Mouse (Mus musculus): ENCODE data around the gene Slc12a6.

Slc12a6 gene

DNA sequence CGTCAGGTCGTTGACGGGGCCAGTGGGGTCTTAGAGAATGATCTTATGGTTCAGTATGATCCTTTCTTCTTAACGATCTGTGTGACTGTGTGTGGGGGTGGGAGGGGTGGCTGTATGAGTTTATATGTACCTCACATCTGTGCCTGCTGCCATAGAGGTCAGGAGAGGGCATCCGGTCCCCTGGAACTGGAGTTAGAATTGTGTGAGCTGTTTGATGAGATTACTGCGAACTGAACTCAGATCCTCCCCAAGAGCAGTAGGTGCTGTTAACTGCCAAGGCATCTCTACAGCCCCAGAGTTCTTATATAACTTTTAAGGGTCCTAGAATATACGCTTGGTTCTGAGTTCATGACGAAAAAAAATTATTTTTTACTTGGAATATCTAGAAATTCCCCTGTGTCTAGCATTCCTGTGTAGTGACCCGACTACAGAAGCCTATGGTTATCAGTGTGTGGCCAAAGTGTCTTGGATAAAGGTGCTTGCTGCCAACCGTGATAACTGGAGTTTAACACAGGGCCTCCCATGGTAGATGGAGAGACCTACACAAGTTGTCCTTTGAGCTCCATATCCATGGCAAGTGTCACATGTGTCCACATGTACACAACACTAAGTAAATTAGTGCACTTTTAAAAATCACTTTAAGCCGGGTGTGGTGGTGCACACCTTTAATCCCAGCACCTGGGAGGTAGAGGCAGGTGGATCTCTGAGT lies 62.6 kb downstream of the Slc12a6 start:
- DNase-seq (ENCODE audit: low read depth), result no peak

DNA sequence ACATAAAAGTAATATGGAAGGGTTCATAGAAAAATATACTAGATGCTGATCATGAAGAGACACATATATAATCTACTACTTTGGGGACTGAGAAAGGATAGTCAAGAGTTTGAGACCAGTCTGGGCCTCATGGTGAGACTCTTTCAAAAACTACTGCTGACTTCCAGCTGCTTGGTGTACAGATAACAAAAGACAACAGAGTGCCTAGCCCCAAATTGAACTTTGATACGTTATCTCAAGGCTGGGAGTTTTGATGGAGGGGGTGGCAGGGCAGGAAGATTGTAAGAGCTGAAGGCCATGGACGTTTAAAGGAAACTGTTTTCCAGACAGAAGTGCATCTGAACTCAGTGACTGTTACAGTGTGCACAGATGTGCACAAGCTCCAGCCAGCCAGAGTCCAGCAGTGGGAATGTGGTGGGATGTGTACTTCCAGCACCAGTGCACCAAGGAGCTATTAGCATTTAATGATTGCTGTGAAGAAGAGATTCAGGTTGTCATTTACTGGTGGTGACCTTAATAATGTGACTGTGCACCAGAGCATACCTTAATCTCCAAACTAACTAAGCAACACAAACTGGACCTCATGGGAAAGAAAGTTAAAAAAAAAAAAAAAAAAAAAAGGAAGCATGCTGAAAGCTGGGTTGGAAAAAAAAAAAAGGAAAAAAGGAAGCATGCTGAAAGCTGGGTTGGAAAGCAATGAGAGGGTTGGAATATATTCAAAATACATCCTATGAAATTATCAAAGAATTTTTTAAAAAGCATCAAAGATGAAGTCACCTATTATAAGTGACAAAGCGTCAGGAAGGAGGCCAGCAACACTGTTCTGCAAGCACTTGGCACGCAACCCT lies 66.7 kb downstream of the Slc12a6 start:
- DNase-seq (ENCODE audit: low read depth), result no peak

DNA sequence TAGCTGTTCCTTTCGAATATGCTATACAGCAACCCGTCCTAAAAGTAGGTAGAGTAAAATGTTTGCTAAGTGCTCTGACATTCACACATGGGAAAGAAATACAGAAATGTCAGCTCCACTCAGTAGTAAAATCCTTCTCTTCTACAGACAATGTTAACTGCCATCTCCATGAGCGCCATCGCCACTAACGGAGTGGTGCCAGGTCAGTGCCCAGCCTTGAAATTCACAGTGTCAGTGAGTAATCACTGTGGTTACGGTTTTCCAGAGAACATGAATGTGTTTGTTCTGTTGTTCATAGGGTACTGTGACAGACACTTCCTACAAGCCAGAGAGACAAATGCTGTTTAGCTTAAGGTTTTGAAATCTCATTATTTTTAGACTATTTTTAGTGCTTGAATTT lies 71.6 kb downstream of the Slc12a6 start:
- DNase-seq (ENCODE audit: low read depth), result no peak

DNA sequence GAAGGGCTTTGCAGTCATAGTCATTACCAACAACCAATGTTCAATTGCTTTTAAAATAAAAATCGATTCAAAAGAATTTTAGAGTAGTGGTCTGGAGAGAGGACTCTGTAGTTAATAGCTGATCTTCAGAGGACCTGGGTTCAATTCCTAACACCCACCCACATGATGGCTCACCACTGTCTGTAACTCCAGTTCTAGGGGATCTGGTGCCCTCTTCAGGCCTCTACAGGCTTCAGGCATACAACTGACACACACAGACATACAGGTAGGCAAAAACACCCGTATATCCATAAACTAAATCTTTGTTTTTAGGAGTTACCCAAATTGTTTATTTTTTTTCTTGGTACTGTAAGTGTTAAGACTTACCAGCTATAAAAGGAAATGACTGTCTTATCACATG lies 74.1 kb downstream of the Slc12a6 start:
- peak; percentile 18 for DNase-seq (ENCODE audit: low read depth)

DNA sequence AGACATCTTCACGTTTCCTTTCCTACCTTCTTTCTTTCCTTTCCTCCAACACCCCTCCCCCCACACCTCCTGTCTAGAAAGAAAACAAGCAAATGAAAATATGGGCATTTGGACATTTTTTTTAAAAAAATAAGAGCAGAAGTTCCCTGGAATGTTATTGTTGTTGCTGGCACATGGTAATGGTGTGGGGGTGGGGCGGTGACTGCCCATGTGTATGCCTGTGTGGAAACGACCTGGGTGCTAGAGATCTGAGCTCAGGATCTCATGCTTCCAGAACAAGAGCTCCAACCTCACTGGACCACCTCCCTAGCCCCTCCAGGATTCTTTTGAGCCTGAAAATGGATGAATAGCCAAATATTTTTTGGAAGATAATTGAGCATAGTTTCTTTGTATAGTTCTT lies 75.5 kb downstream of the Slc12a6 start:
- DNase-seq (ENCODE audit: low read depth), result no peak

DNA sequence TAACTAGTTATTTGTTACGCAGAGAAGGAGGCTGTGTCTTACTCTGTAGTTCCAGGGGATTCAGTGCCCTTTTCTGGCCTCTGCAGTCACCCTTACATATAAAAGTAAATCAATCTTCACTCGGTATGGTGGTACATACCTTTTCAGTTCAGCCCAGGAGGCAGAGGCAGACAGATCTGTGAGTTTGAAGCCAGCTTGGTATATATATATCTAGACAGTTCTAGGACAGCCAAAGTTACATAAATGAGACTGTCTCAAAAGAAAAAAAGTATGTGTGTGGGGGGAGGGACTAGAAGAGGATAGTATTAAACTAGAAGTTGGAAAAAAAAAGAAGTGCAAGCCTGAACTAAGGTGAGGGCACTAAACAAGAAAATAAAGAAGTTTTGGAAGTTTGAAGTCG lies 82.6 kb downstream of the Slc12a6 start:
- DNase-seq (ENCODE audit: low read depth), result no peak

DNA sequence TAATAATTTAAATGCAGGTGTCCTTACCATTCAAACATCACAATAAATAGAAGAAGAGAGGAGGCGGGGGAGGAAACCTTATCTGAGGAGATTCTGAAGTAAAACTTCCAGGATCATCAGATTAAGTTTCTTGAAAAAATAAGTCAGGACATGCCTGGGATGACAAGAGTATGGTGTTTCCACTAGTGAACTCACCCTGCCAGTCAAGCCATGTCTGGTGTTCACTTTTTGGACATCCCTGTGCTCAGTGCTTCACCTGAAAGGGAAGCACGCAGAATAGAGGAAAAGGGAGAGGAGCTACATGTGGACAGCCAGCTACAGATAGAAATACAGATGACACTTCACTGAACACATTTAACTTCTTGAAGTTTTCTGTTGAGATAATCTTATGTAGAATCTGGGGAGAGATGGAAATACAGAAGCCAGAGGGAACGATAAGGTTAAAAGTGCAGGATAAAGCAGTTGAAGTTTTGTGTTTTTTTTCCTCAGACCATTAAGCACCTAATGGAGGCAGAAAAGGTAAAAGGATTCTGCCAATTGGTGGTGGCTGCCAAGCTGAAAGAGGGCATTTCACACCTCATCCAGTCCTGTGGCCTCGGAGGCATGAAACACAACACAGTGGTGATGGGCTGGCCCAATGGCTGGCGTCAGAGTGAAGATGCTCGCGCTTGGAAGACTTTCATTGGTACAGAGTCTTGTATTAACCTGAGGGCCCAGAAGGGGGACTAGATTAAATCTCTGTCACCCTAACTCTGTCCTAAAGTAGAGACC lies 88.2 kb downstream of the Slc12a6 start:
- no peak for DNase-seq (ENCODE audit: low read depth)

DNA sequence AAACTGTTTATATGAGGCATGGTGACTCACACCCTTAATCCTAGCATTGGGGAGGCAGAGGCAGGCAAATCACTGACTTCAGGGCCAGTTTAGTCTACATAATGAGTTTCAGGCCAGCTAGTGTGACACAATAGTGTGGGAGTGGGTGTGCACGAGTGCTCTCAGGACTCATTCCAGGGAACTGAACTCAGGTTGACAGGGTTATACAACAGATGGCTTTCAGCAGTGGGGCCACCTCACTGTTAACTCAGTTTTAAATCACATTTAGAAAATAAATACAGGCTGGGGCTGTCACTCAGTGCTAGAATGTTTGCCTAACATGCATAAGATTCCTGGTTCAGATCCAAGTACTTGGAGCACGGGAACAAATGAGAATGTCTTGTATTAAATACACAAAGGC lies 94.0 kb downstream of the Slc12a6 start:
- DNase-seq (ENCODE audit: low read depth), result no peak

DNA sequence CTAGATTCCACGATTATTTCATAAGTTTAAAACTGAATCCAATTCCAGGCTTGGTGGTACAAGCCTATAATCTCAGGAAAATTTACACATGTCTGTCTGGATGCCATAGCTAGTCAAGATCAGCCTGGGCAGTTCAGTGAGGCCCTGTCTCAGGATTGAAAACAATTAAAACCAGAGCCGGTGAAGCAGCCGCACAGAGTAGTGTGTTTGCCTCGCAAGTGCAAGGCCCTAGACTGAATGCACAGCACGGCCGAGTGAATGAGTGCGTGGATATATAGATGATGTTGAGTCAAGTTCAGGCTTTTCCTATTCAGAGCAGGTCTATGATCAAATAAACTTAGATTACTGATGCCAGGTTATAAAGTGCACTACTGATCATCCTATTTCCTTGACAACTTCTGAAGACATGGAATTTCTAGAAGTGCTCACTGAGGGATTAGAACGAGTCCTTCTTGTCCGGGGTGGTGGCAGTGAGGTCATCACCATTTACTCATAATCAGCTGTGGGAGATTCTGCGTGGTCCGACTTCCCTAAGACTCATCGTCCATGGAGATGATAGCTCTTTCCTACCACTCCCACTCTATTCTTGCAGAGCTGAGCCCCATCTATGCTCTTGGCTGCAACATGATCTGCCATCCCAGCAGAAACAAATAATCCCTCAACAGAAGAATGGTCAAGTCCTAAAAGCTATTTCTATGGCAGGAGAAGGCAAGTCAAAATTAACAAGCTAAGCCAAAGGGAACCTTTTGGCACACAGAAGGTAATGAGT lies 94.6 kb downstream of the Slc12a6 start:
- no peak for DNase-seq (ENCODE audit: low read depth)

DNA sequence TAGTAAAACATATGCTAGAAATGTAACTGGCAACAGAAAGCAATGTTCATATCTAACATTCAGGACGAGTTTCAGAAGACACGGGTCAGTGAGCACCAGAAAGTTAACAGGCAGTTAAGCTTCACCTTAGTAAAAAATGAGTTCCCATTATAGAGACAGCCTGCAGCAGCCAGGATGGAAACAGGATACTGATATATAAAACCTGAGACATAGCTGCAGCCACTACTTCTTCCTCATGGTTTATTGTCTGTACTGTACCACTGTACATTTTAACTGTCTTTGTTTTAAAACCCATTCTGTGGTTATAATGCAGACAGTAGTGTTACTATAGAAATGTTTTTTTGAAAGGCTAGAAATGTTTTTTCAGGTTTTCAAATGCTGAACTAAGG lies 95.2 kb downstream of the Slc12a6 start:
- DNase-seq (ENCODE audit: low read depth), result no peak

DNA sequence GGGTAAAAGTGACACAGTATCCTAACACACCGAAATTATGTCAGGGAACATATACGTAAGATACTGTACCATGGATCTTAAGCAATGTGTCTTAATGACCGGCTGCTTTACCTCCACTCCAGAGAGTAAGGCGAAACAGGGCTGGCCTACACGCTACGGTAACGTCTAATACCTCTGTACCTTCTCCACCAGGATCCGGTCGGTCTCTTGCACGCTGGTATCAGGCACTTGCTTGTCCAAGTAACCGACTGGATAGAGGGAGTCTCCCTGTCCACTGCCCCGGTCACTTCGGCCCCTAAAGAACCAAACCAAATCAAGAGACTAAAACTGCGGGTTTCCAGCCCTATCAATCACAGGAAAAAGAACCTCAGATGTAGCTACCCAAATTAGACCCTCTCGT lies 101.6 kb downstream of the Slc12a6 start:
- DNase-seq (ENCODE audit: low read depth), result no peak

DNA sequence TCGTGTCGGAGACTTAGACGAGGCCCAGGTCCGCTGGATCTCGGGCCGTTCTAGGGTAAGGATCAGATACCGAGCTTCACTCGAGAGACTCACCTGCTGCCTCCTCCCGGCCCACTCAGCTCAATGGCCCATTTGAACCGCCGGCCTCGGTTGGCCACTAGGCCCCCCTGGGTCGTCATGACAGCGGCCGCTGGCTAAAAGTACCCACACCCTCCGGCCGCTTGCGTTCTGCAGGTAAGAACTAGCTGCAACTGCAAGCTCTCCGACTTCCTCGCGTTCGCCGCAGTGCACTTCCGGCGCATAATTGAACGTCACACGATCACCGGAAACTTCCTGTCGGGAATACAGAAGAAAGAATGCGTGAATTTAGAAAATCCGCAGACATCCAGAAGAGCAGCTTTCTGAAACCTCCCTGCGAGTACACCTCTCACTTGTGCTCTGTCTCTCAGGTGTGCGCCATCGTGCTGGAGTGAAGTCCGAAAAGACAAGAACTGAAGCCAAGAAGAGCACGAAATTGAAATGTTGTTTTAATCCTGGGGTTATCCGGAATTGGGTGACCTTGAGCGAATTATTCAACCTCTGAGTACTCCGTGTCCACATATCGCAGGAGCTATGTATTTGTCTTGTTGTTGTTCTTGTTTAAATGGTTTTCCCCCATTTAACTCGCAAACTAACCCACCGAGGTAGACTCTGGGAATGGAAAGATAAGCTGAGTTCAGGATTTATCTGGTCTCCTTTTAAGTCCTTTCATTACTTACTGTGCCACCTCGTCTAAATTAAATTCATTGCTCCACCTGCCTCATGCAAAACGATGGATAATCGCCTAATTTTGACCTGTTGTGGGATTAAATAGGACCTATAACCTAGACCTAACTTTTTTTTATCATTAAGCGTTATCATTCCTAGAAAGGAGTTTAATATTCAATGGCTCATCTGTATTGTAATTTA lies 102.4 kb downstream of the Slc12a6 start, which contains the start of gene Emc4:
Gene Emc4 (minus strand): TSS at position 302 of the 948 bp plus-strand sequence.
- peak; percentile 87 for DNase-seq (ENCODE audit: low read depth)

DNA sequence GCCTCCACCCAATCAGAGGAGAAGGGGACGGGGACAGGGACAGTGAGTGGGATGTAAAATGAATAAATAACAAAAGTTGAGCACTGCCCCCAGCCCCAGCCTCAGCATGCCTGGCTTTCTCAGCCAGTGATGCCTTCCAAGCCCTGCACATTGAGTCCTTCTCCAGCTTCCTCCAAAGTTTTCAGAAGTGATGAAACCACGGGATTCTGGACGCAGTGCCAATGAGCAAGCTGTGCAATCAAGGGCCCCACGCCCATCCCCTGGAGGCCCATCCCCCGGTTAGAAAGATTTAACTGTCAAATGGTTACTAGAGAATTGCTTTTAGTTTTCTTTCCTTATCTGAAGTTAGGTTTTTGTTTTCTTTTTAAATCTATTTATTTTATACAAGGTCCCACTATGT lies 104.3 kb downstream of the Slc12a6 start:
- DNase-seq (ENCODE audit: low read depth), result no peak

DNA sequence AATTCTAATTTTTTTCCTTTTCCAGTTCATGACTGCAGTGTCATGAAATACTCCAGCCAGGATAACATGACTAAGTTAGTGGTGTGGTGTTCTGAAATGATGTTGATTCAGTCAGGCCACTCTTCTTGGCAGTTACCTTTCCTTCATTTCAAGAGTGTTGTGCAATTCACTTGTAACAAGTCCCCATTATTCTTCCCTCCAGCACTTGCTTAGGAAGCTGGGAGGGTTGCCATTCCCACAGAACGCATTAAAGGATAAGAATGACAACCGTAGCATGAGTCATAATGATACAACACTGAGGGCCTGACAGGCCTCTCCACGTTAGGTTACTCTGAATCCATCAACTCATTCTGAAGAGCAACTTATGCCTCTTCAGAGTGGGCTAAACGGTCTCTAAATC lies 107.5 kb downstream of the Slc12a6 start:
- no peak for DNase-seq (ENCODE audit: low read depth)

DNA sequence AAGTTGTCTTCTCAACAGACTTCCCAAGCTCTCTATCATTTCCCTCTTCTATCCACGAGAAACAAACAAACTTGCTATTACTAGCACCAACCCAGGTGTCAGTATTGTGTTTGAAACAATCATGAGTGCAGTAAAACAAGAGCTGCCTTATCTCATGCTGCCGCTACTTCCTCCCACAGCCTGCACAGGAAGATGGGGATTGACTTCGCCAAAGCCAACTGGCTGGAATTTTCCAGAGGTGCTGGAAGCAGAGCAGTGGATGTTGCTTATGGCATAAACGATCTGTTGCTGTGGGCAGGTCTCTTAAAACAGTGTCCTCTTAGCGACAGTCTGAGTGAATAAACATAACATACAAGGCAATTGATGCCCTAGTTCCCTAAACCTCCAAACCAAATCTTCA lies 109.0 kb downstream of the Slc12a6 start:
- DNase-seq (ENCODE audit: low read depth), result no peak

DNA sequence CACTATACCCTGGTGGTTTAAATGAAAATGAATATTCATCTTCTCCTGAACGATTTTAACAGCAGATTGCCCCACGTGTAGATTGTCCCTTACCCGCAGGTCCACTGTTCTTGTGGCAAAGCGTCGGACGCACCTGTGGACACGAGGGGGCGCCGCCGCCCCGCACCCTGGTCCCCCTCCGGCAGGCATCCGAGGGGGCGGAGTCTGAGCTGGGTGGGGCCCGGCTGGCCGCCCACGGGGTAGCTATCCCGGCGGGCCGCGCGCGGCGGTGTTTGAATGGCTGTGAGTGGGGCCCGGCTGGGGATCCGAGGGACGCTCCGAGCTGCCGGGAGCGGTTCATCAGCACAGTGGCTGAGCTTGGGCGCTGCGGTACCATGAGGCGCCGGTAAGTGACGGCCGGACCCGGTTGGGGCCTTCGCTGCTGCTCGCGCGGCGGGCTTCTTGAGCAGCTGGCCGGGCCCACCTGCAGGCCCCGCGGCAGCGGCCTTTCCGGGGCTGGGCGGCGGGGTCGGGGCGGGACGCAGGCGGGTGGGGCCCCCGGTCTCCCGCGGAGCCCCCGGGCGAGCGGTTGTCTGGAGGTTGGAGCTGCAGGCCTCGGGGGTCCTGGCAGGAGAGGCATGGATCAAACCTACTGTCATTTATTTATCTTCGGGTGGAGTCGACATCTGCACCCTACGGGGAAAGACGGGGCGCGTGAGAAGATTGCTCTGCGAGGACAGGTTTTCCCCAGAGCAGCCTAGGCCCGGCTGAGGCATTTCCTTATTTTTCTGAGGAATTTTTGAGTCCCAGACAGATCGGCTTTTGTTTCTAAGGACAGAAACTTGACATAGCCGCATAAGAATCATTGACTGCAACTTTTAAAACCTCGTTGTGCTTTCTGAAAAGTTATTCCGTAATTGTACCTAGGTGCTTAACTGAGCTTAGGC lies 113.6 kb downstream of the Slc12a6 start, which contains the start of gene Katnbl1:
Gene Katnbl1 (plus strand): TSS at position 239 of the 926 bp plus-strand sequence.
- DNase-seq (ENCODE audit: low read depth), result peak; percentile 95

DNA sequence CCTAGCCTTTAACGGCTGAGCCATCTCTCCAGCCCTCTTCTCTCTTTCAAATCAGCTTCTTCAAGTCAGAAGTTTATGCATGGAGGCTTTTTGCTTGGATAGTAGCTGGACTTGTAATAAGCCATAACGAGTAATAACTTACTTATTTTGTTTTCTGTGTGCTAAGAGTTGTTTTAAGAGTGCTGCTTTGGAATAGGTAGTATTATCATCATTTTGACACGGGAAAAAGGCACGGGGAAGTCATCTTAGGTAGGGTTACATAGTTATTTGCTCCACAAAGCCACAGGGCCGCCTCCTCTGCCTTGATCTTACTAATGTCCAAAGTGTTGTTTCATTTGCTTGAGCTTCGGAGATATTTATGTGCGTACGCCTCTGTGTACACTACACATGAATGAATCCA lies 114.5 kb downstream of the Slc12a6 start:
- no peak for DNase-seq (ENCODE audit: low read depth)

DNA sequence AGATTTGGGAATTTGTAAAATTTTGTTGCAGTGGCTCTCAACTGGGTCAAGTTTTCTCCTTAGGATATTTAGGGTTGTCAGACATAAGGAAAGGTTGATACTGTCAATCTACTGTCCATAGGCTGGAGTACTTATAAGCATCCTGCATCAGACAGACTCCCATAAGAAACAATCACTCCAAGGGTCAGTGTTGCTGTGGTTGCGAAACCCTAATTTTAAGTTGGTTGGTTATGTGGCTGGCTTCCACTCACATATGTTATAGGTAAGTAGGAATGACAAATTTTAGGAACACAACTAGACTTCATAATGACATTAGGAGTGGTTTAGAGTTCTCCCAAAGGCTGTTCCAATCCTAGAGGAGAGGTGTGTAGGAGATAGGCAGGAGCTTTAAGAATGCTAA lies 115.6 kb downstream of the Slc12a6 start:
- no peak for DNase-seq (ENCODE audit: low read depth)

DNA sequence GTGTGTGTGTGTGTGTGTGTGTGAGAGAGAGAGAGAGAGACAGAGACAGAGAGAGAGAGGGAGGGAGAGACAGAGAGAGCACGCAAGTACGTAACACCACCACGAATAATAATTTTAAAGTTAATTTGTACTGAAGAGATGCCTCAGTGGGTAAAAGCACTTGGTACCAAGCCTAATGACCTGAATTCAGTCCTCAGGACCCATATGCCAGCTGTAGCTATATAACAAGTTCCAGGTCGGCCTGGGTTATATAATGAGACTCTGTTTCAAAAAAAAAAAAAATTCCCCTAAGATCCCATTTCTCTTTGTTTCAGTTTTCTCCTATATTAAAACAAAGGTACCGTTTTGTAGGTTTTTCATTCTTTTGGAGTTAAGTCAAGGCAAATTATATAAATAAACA lies 125.2 kb downstream of the Slc12a6 start:
- no peak for DNase-seq (ENCODE audit: low read depth)
